Mouse (Mus musculus) left cerebral cortex, postnatal 4 days (tissue): ENCODE measurements at regions not wholly inside any gene's neighbourhood (a gene's known extent, or its start where the extent isn't known, plus 50 kb on each side); places are given as distances from the start of the nearest gene placed in this dataset.

Source experiments
- DNase-seq: peaks from one replicate; pipeline ENCODE4 v3.0.0-alpha.2; 2022
- intact Hi-C: fragments of 180-260 bp; cut with DNase I; formaldehyde crosslinking; loops from one replicate; pipeline ENCODE4 v1.15.1; 2025

DNA sequence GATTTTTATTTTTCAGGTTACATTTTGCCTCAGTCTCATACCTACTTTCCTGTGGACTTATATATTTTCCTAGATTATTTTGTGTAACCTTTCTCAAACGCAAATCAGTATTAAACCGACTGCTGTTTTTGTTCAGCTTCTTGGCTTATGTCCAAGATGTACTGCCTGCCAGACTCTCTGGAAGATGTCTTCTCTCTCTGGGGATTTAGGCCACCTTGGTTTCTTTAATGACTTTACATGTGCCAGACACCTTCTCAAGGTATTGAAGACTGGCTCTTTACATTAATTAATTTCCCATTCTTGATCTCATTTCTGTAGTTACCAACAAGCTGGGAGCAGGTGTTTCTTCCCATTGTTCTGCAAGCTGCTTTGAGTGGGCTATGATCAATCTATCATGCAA lies 1605.0 kb upstream of the Aga start:
- peak; percentile 28 for DNase-seq
- intact Hi-C loops = no loop called here

DNA sequence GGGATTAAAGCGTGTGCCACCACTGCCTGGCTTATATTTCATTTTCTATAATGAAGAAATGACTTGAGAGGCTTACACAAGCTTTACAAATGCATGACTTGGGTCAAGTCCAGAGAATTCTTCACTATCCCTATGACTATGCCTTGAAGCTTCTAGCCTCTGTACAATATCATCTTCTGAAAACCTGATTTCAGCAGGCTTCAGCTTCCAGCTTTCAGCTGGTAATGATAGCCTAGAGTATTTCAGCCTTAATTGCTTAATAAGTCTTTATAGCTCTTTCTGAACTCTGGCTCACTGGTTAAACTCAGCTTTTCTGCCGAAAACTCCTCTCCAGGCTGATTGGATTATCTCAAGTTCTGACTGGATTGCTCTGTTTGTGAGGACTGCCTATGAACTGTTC lies 1601.2 kb upstream of the Aga start:
- intact Hi-C loops = no loop called here
- DNase-seq = no peak

DNA sequence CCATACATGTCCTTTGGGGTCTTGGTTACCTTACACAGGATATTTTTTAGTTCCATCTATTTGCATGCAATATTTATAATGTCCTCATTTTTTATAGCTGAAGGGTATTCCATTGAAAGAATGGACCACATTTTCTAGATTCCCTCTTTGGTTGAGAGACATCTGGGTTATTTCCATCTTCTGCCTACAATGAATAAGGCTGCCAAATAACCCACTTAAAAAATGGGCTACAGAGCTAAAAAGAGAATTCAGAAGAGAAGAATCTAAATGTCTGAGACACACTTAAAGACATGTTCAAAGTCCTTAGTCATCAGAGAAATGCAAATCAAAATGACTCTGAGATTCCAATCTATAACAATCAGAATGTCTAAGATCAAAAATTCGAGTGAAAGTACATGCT lies 1566.7 kb upstream of the Aga start:
- intact Hi-C loops = no loop called here
- DNase-seq = no peak

DNA sequence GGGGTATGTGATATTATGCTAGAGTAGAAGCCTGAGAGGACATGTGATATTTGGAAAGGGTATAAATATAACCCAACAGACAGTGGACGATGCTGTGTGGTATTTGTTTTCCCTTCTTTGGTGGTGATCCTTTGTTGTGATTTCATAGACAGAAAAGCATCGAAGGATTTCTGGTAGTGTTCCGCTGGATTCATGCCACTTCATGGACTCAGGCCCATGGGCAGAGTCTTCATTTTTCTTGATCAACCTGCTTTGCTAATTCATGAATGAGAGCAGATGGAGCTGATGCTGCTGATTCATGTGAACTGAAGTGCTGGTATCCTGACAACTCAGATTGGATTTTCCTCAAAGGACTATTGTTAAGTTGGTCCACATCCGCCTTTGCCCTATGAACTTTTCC lies 1549.0 kb upstream of the Aga start:
- intact Hi-C loops = no loop called here

DNA sequence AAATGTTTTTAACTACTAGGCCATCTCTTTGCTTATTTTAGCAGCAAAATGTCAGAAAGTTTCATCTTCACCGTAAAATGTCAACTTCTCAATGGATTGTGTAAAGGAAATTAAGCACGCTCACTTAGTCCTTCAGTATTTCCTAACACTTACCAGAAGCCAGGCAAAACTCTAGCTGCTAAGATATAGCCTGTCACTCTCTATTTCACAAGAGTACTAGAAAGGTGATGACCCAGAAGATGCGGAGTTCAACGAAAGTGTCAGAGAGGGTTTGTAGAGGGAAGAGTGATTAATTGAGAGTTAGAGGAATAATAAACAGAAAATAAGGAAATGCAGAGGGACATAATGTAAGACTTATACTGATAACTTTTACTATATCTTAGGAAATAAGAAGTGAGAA lies 1509.8 kb upstream of the Aga start:
- intact Hi-C loops = no loop called here
- no peak for DNase-seq

More for the DNA sequence above, 1549.0 kb upstream of the Aga start:
- peak; percentile 7 for DNase-seq
